Mouse (Mus musculus) liver, adult (tissue): ENCODE measurements around the gene 4930503B20Rik.
A peak's percentile ranks its signal among the peaks of the same experiment; 100 is the strongest.

ENCODE experiments used
- GATA4 ChIP-seq: IDR thresholded peaks from 2 replicates; pipeline ENCODE4 v1.6.1; 2014; ENCODE audit warnings: mild to moderate bottlenecking, low read length; ENCODE audit not compliant: insufficient replicate concordance

The 4930503B20Rik gene

GRCm38 (mm10) chr3:146617946-146618345 lies 33.2 kb downstream of the 4930503B20Rik start:
- TF ChIP-seq GATA4: no peak

GRCm38 (mm10) chr3:146616533-146617283 lies 34.4 kb downstream of the 4930503B20Rik start:
- no peak for TF ChIP-seq GATA4

GRCm38 (mm10) chr3:146615496-146615895 lies 35.6 kb downstream of the 4930503B20Rik start, which contains the start of gene Dnase2b:
TSS of gene Dnase2b (minus strand) at chr3:146615596.
- no peak for TF ChIP-seq GATA4

GRCm38 (mm10) chr3:146611821-146612220 lies 39.3 kb downstream of the 4930503B20Rik start:
- TF ChIP-seq GATA4: no peak

- TF ChIP-seq GATA4: no peak
Observed at GRCm38 (mm10) chr3:146611261-146611660, 39.9 kb downstream of the 4930503B20Rik start.

GRCm38 (mm10) chr3:146610322-146610721 lies 40.8 kb downstream of the 4930503B20Rik start:
- TF ChIP-seq GATA4: no peak

- no peak for TF ChIP-seq GATA4
Observed at GRCm38 (mm10) chr3:146607368-146607767, 43.7 kb downstream of the 4930503B20Rik start.

- no peak for TF ChIP-seq GATA4
Observed at GRCm38 (mm10) chr3:146604647-146605046, 46.5 kb downstream of the 4930503B20Rik start.

- TF ChIP-seq GATA4: no peak
Observed at GRCm38 (mm10) chr3:146602531-146602930, 48.6 kb downstream of the 4930503B20Rik start.

GRCm38 (mm10) chr3:146601205-146601604 lies 49.9 kb downstream of the 4930503B20Rik start:
- no peak for TF ChIP-seq GATA4

GRCm38 (mm10) chr3:146599198-146599900 lies 51.8 kb downstream of the 4930503B20Rik start:
- no peak for TF ChIP-seq GATA4

GRCm38 (mm10) chr3:146598411-146598810 lies 52.7 kb downstream of the 4930503B20Rik start:
- TF ChIP-seq GATA4: no peak

GRCm38 (mm10) chr3:146596864-146597263 lies 54.3 kb downstream of the 4930503B20Rik start:
- TF ChIP-seq GATA4: no peak; the same call in 1 of the 2 replicates

GRCm38 (mm10) chr3:146596387-146596786 lies 54.7 kb downstream of the 4930503B20Rik start:
- TF ChIP-seq GATA4: no peak

GRCm38 (mm10) chr3:146595440-146595839 lies 55.7 kb downstream of the 4930503B20Rik start:
- 0 out of 2 replicates have a peak, but pooled peaks have one; percentile 53 for TF ChIP-seq GATA4
